Mouse (Mus musculus) gastrocnemius, adult 2 months (tissue): Measurements from ENCODE around the gene Tbc1d17. TPM values are rescaled to one million over a fixed set of nuclear protein-coding genes. Genes with fewer than 3 reads are reported as not detected.
"Not testable (repeated sequence)": the region's sequence is repeated elsewhere in the genome, so short reads cannot be mapped to it uniquely, and the experiment has no call there.

Experiments
- DNase-seq: peaks from one replicate; pipeline ENCODE4 v3.0.0; 2022
- H3K27ac ChIP-seq: fragments of 200-600 bp; 2 replicates; pipeline ENCODE4 v1.8.1; 2022; ENCODE audit warnings: mild to moderate bottlenecking
- H3K4me3 ChIP-seq: fragments of 200-600 bp; 2 replicates; pipeline ENCODE4 v1.8.1; 2022; ENCODE audit warnings: mild to moderate bottlenecking, moderate library complexity
- CTCF ChIP-seq: fragments of 200-600 bp; IDR thresholded peaks from 2 replicates; pipeline ENCODE4 v1.8.1; 2022; ENCODE audit warnings: antibody characterized with exemption, mild to moderate bottlenecking, moderate library complexity
- intact Hi-C: fragments of 180-260 bp; cut with DNase I; formaldehyde crosslinking; loops from one replicate; pipeline ENCODE4 v1.15.1; 2025
- total RNA-seq, 2 experiments: library from RNA; stranded (reverse); gene quantifications; 2 replicates each; pipeline ENCODE4 v1.2.3; 2021

Gene Tbc1d17
- total RNA-seq, 2 experiments from 2014 or later, result 40.8 to 56.4 TPM

- TF ChIP-seq CTCF, result no peak
- H3K27ac ChIP-seq, result peak overlapping the region; percentile 75
- no peak overlapping the region for H3K4me3 ChIP-seq
- peak; percentile 61 for DNase-seq
- intact Hi-C loops, result no loop called here
Measured at GRCm38 (mm10) chr7:44888256-44889105, 39.6 kb upstream of the Tbc1d17 start.

DNA sequence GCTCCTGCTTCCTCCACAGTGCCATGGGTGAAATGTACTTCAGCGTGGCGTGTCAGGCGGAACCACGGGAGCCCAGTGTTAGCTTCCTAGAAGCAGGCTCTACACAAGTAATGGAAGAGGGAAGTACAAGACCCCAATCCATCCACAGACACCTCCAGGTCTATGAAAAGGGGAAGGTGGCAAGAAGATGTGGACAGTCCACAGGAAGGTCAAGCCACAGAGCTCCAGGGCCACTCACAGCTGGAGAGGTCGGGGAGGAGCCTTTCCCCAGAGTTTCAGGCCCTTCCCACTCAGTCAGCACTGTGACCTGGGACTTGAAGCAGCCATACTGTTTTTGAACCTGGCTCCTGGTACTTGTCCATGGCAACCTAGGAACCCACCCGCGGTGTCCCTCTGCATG, 38.1 kb upstream of the Tbc1d17 start:
- no peak for TF ChIP-seq CTCF
- intact Hi-C loops, result loop anchor here (2.0 kb wide), 1 partner anchor 14 kb away; no protein-coding TSS in a partner anchor
- Histone ChIP-seq H3K4me3 (no peak overlapping the region), H3K27ac (peak overlapping the region; percentile 75; the same call in 1 of the 2 replicates)
- no peak for DNase-seq

- intact Hi-C loops, result no loop called here
- DNase-seq, result no peak
- no peak overlapping the region for H3K27ac ChIP-seq
- H3K4me3 ChIP-seq, result no peak overlapping the region
- no peak for TF ChIP-seq CTCF
Measured at GRCm38 (mm10) chr7:44884637-44885036, 35.8 kb upstream of the Tbc1d17 start.

DNA sequence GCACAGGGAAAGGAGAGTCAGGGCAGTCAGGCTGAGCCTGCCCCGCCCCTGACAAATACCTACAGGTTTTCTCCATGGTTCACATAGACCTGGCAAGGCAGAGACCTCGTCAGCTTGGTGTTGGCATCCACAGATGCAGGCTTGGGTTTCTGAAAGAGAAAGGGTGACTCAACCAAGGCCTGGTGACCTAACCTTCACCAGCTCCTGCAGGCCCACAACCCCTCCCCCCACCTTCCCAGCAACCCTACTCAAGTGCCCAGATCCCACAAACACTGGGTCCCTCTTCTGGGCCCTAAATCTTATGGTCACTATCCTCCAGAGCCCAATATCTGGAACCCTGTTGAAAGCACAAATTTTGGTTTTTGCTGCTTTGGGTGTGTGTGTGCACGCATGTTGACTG, 34.2 kb upstream of the Tbc1d17 start:
- TF ChIP-seq CTCF, result no peak
- H3K27ac ChIP-seq, result no peak overlapping the region
- intact Hi-C loops, result no loop called here
- DNase-seq, result no peak
- no peak overlapping the region for H3K4me3 ChIP-seq

- H3K4me3 ChIP-seq, result no peak overlapping the region
- H3K27ac ChIP-seq, result no peak overlapping the region
- no peak for TF ChIP-seq CTCF
- intact Hi-C loops, result no loop called here
- no peak for DNase-seq
Measured at GRCm38 (mm10) chr7:44877833-44878232, 29.0 kb upstream of the Tbc1d17 start.

- H3K27ac ChIP-seq, DNase-seq, H3K4me3 ChIP-seq: not testable (repeated sequence)
- TF ChIP-seq CTCF, result peak; percentile 41
- intact Hi-C loops, result loop anchor here (2.0 kb wide), 2 partner anchors 15 to 21 kb away; partner anchors contain the start of gene Med25
Measured at GRCm38 (mm10) chr7:44871774-44872173, 22.9 kb upstream of the Tbc1d17 start.

DNA sequence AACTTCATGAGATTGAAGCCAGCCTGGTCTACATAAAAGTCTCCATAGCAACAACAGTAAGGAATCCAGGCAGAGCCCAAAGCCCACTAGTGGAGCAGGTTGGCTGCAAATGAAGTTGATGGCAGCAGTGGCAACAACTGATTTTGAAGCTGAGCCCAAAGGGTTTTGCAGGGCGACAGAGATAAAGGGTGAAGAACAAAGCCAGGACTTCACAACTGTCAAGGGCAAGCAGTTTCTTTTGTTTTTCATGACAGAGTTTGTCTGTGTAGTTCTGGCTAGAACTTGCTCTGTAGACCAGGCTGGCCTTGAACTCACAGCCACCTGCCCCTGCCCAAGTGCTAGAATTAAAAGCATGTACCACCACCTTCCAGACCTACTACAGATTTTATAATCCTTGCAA, 22.3 kb upstream of the Tbc1d17 start:
- DNase-seq, result no peak
- no peak for TF ChIP-seq CTCF
- intact Hi-C loops, result loop anchor here (2.0 kb wide), 1 partner anchor 22 kb away; the partner anchor contains the start of gene Med25
- no peak overlapping the region for H3K4me3 ChIP-seq
- H3K27ac ChIP-seq, result peak overlapping the region; percentile 40; the same call in 1 of the 2 replicates

- H3K27ac ChIP-seq, result peak overlapping the region; percentile 99
- no peak for DNase-seq
- intact Hi-C loops, result loop anchor here (2.0 kb wide), 1 partner anchor 22 kb away; the partner anchor contains the start of gene Med25
- TF ChIP-seq CTCF, result no peak
- peak overlapping the region; percentile 97 for H3K4me3 ChIP-seq
Measured at GRCm38 (mm10) chr7:44870614-44871013, 21.7 kb upstream of the Tbc1d17 start.

DNA sequence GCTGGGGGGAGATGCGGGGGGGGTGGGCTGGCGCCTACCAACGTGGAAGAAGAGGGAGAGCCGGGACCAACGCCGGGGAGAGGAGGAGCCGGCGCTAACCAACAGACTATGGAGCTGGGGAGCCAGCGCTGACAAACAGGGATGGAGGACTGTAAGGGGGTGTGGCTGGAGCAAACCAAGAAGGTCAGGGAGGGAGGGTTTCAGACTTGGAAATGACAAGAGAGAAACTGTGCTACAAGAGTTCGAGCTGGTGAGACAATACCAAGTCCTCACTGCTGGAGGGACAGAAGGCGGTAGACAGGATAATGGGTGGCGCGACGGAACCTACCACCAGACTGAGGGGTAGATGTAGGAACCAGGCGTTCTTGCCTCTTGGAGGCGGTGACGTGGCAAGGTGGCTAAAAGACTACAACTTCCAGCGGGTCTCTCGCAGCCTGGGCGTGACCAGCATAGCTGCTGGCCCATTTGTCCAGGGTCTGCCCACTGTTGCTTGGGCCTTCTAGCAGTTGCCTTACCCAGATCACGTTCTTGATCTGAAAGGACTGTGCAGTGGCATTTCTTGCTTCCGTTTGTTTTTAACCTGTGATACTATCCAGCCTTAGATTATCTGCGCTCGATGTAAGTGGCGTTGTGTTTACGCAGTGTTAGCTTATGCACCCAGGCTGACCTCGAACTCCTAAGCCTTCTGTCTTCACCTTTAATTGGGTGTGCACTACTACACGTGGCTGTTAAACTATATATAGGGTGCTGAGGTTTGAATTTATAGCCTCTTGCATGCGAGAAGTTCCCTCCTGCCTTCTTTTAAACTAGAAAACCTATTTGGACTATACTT, 21.0 kb upstream of the Tbc1d17 start, which contains the start of gene Ptov1:
Gene Ptov1 (minus strand): TSS at position 92 of the 832 bp plus-strand sequence.
- peak; percentile 95 for DNase-seq
- intact Hi-C loops, result loop anchor here (2.0 kb wide), 1 partner anchor 23 kb away; the partner anchor contains the start of gene Med25
- Histone ChIP-seq H3K27ac (peak within 1 kb of the TSS; percentile 99), H3K4me3 (peak within 1 kb of the TSS; percentile 97)
- TF ChIP-seq CTCF, result no peak

GRCm38 (mm10) chr7:44868919-44869696, 20.2 kb upstream of the Tbc1d17 start:
- Histone ChIP-seq H3K27ac (peak overlapping the region; percentile 99), H3K4me3 (peak overlapping the region; percentile 97)
- intact Hi-C loops, result no loop called here
- no peak; the same call in 1 of the 2 replicates for TF ChIP-seq CTCF
- DNase-seq, result peak; percentile 85

DNA sequence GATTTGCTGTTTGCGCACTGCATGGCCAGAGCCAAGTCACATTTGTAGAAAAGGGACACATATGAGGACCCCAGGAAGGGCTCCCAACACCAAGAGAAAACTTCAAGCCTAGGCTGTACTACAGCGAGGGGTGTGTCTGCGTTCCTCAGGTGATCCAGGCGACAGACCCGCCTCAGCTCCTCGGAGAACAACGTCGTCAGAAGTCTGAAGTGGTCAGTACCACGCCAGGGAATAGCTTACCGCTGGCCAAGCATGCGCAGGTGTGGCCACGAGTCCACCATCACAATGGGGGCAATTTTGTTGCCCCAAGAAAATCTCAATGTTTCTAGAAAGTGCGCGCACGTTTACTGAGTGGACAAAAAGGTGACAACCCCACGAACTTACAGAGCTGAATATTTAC, 19.6 kb upstream of the Tbc1d17 start:
- DNase-seq, result peak; percentile 51
- Histone ChIP-seq H3K4me3 (peak overlapping the region; percentile 97), H3K27ac (peak overlapping the region; percentile 99)
- no peak for TF ChIP-seq CTCF
- intact Hi-C loops, result no loop called here

DNA sequence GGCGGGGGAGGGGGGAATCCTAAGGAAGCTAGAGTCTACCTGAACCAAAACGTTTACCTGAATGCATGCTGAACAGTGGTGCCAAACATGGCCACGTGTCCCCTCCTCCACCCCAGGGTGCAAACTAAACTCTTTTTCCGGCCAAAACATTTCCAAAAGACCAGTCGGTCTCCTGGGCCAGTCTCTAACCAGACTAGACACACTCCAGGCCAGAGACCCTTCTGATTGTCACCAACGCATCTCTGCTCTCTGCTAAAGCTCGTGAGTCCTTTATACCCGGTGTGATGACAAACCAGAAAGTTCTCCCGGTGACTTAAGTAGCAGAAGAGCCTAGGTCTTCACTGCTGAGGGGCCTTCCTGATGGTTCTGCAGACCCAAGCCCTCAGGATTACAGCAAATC, 18.9 kb upstream of the Tbc1d17 start:
- intact Hi-C loops, result no loop called here
- H3K27ac ChIP-seq, result peak overlapping the region; percentile 99

More for the DNA sequence above, 18.9 kb upstream of the Tbc1d17 start:
- peak overlapping the region; percentile 97 for H3K4me3 ChIP-seq
- no peak for TF ChIP-seq CTCF
- DNase-seq, result no peak
